Mouse (Mus musculus): ENCODE measurements around the gene Gabrb1. TPM values are rescaled to one million over a fixed set of nuclear protein-coding genes. Genes with fewer than 3 reads are reported as not detected.

Gabrb1 gene
- polyA plus RNA-seq, 1 experiment from 2014 or later: 0.24 TPM

GRCm38 (mm10) chr5:71828996-71829395 lies 171.1 kb downstream of the Gabrb1 start:
- Histone ChIP-seq H3K27me3 (ENCODE audit: insufficient read depth, low read length) (no peaks in the 10 kb centered on the region), H3K4me1 (ENCODE audit: insufficient read depth) (no peaks in the 10 kb centered on the region), H3K4me2 (no peak overlapping the region), H3K9ac (no peak overlapping the region), H3K4me3 (ENCODE audit: low read depth, low read length) (no peak overlapping the region), H3K36me3 (ENCODE audit: insufficient read depth) (no peaks in the 10 kb centered on the region), H3K9me3 (ENCODE audit: low read depth, low read length) (no peaks in the 10 kb centered on the region), H3K27ac (ENCODE audit: low read depth) (no peak overlapping the region)
- DNase-seq (no peak), ATAC-seq (ENCODE audit: insufficient read depth) (no peak)
- TF ChIP-seq CTCF (IDR thresholded peaks at IDR 0.05; ENCODE audit: low read depth): no peak
- WGBS: 27% methylated on average over 1 of the region's 1 CpGs

- Histone ChIP-seq H3K4me1 (ENCODE audit: insufficient read depth) (no peaks in the 10 kb centered on the region), H3K27ac (ENCODE audit: low read depth) (no peak overlapping the region), H3K9me3 (ENCODE audit: low read depth, low read length) (no peaks in the 10 kb centered on the region), H3K27me3 (ENCODE audit: insufficient read depth, low read length) (no peaks in the 10 kb centered on the region), H3K9ac (no peak overlapping the region), H3K4me3 (ENCODE audit: low read depth, low read length) (no peak overlapping the region), H3K4me2 (no peak overlapping the region), H3K36me3 (ENCODE audit: insufficient read depth) (no peaks in the 10 kb centered on the region)
- DNase-seq: no peak
- WGBS: 75% methylated on average over 2 of the region's 2 CpGs
- ATAC-seq (ENCODE audit: insufficient read depth): no peak
- TF ChIP-seq CTCF (IDR thresholded peaks at IDR 0.05; ENCODE audit: low read depth): no peak
Measured at GRCm38 (mm10) chr5:71830342-71830741, 172.4 kb downstream of the Gabrb1 start.

GRCm38 (mm10) chr5:71842241-71842640 lies 184.3 kb downstream of the Gabrb1 start:
- H3K36me3 ChIP-seq (ENCODE audit: insufficient read depth): no peaks in the 10 kb centered on the region
- H3K27me3 ChIP-seq (ENCODE audit: insufficient read depth, low read length): no peaks in the 10 kb centered on the region
- H3K4me2 ChIP-seq: no peak overlapping the region
- no peaks in the 10 kb centered on the region for H3K4me1 ChIP-seq (ENCODE audit: insufficient read depth)
- H3K27ac ChIP-seq (ENCODE audit: low read depth): no peak overlapping the region
- ATAC-seq (ENCODE audit: insufficient read depth): no peak
- H3K4me3 ChIP-seq (ENCODE audit: low read depth, low read length): no peak overlapping the region
- no peak for DNase-seq
- H3K9me3 ChIP-seq (ENCODE audit: low read depth, low read length): no peaks in the 10 kb centered on the region
- H3K9ac ChIP-seq: no peak overlapping the region
- TF ChIP-seq CTCF (IDR thresholded peaks at IDR 0.05; ENCODE audit: low read depth): no peak

DNA sequence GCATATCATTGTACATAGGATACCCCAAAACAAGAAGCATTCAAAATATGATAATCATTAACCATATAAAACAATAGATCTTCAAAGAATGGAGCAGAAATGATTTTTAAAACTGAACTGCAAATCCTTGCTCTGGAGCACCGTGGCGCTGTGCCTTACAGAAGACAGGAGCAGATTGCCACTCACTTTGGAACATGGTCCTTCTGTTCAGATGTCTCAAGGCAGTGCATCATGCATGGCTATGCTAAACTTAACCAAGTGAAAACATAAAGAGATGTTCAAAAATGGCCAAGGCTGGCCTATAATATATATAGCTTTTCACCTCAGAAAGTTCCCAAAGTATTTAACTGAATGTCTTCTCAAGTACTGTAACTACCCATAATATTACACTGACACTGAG lies 240.3 kb downstream of the Gabrb1 start:
- H3K4me2 ChIP-seq: no peak overlapping the region
- no peak overlapping the region for H3K4me3 ChIP-seq (ENCODE audit: low read depth, low read length)
- 90% methylated on average over 2 of the region's 2 CpGs for WGBS
- ATAC-seq (ENCODE audit: insufficient read depth) (no peak), DNase-seq (no peak)
- H3K36me3 ChIP-seq (ENCODE audit: insufficient read depth): no peaks in the 10 kb centered on the region
- TF ChIP-seq CTCF (IDR thresholded peaks at IDR 0.05; ENCODE audit: low read depth): no peak
- H3K9me3 ChIP-seq (ENCODE audit: low read depth, low read length): no peaks in the 10 kb centered on the region
- H3K27ac ChIP-seq (ENCODE audit: low read depth): no peak overlapping the region
- H3K4me1 ChIP-seq (ENCODE audit: insufficient read depth): no peaks in the 10 kb centered on the region
- H3K27me3 ChIP-seq (ENCODE audit: insufficient read depth, low read length): no peaks in the 10 kb centered on the region
- no peak overlapping the region for H3K9ac ChIP-seq

- no peak for DNase-seq
- Histone ChIP-seq H3K4me3 (ENCODE audit: low read depth, low read length) (no peak overlapping the region), H3K36me3 (ENCODE audit: insufficient read depth) (no peaks in the 10 kb centered on the region), H3K9me3 (ENCODE audit: low read depth, low read length) (no peaks in the 10 kb centered on the region), H3K9ac (no peak overlapping the region), H3K4me2 (no peak overlapping the region), H3K27ac (ENCODE audit: low read depth) (no peak overlapping the region), H3K4me1 (ENCODE audit: insufficient read depth) (no peaks in the 10 kb centered on the region), H3K27me3 (ENCODE audit: insufficient read depth, low read length) (no peaks in the 10 kb centered on the region)
- no peak for TF ChIP-seq CTCF (IDR thresholded peaks at IDR 0.05; ENCODE audit: low read depth)
- ATAC-seq (ENCODE audit: insufficient read depth): no peak
- WGBS: 65% methylated on average over 7 of the region's 7 CpGs
Measured at GRCm38 (mm10) chr5:71903399-71903798, 245.5 kb downstream of the Gabrb1 start.

GRCm38 (mm10) chr5:71914028-71914427 lies 256.1 kb downstream of the Gabrb1 start:
- Histone ChIP-seq H3K4me3 (ENCODE audit: low read depth, low read length) (no peak overlapping the region), H3K4me1 (ENCODE audit: insufficient read depth) (no peaks in the 10 kb centered on the region), H3K4me2 (no peak overlapping the region), H3K27me3 (ENCODE audit: insufficient read depth, low read length) (no peaks in the 10 kb centered on the region), H3K9ac (no peak overlapping the region), H3K27ac (ENCODE audit: low read depth) (no peak overlapping the region), H3K36me3 (ENCODE audit: insufficient read depth) (no peaks in the 10 kb centered on the region), H3K9me3 (ENCODE audit: low read depth, low read length) (no peaks in the 10 kb centered on the region)
- DNase-seq (no peak), ATAC-seq (ENCODE audit: insufficient read depth) (no peak)
- WGBS: 55% methylated on average over 1 of the region's 1 CpGs
- no peak for TF ChIP-seq CTCF (IDR thresholded peaks at IDR 0.05; ENCODE audit: low read depth)

DNA sequence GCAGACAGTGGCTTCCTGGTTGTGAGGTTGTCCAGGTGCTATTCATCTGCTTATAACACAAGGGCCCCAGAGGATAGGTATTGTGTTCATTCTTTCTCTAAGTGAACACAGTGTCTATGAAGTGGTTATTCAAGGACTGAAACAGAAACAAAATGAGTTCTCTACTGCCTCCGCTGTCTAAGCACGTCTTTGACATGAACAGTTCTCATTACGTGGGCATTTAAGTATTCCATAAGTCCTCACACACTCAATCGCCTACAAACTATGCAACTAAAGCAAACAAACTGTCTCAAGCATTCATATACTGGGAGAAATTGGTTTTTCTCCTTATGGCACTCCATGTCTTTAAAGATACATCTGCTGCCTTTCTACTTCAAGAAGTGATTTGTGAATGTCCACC lies 257.8 kb downstream of the Gabrb1 start:
- ATAC-seq (ENCODE audit: insufficient read depth): no peak
- TF ChIP-seq CTCF (IDR thresholded peaks at IDR 0.05; ENCODE audit: low read depth): no peak
- Histone ChIP-seq H3K4me1 (ENCODE audit: insufficient read depth) (no peaks in the 10 kb centered on the region), H3K9ac (no peak overlapping the region), H3K36me3 (ENCODE audit: insufficient read depth) (no peaks in the 10 kb centered on the region), H3K9me3 (ENCODE audit: low read depth, low read length) (no peaks in the 10 kb centered on the region), H3K27ac (ENCODE audit: low read depth) (no peak overlapping the region), H3K4me3 (ENCODE audit: low read depth, low read length) (no peak overlapping the region), H3K27me3 (ENCODE audit: insufficient read depth, low read length) (no peaks in the 10 kb centered on the region), H3K4me2 (no peak overlapping the region)
- DNase-seq: no peak
- WGBS: 71% methylated on average over 4 of the region's 4 CpGs

GRCm38 (mm10) chr5:71917206-71917605 lies 259.3 kb downstream of the Gabrb1 start:
- Histone ChIP-seq H3K36me3 (ENCODE audit: insufficient read depth) (no peaks in the 10 kb centered on the region), H3K27ac (ENCODE audit: low read depth) (no peak overlapping the region), H3K9me3 (ENCODE audit: low read depth, low read length) (no peaks in the 10 kb centered on the region), H3K9ac (no peak overlapping the region), H3K4me3 (ENCODE audit: low read depth, low read length) (no peak overlapping the region), H3K27me3 (ENCODE audit: insufficient read depth, low read length) (no peaks in the 10 kb centered on the region), H3K4me1 (ENCODE audit: insufficient read depth) (no peaks in the 10 kb centered on the region), H3K4me2 (no peak overlapping the region)
- ATAC-seq (ENCODE audit: insufficient read depth) (no peak), DNase-seq (no peak)
- no peak for TF ChIP-seq CTCF (IDR thresholded peaks at IDR 0.05; ENCODE audit: low read depth)
- WGBS: 79% methylated on average over 4 of the region's 4 CpGs

All from lung, embryonic 14.5 days (tissue).